In genomic region chr8:9975276-9975675, GRCm38 (mm10) we compare ENCODE assay signal across 9 mouse cellular contexts. TPM values are rescaled to one million over a fixed set of nuclear protein-coding genes. Genes with fewer than 3 reads are reported as not detected.
DNase-seq lines count a peak whose midpoint lies in the region; ATAC-seq and TF ChIP-seq lines count a peak whose summit lies in the region.
"Had no signal": no experiment of that assay in that cellular context is flagged by ENCODE, and none has a peak within 500 bp of the region (broad histone marks: within the 10 kb centered on the region; RNA-seq: fewer than 3 reads in every experiment).

No protein-coding gene starts in this region.

- DNase-seq in kidney, postnatal 0 days (ENCODE audit: low spot score) = no peak
- DNase-seq in kidney, postnatal 36 days = no peak
- DNase-seq in limb, embryonic 11.5 days (ENCODE audit: low spot score) = no peak
- no peak for DNase-seq in left cerebral cortex, adult 9 months (ENCODE audit: low spot score in 2 of 2)
- no peak for DNase-seq in gastrocnemius, postnatal 25 days
- DNase-seq in adrenal gland, postnatal 14 days = no peak
- DNase-seq: adrenal gland, postnatal 10 days had no signal

- no peak overlapping the region for H3K27ac ChIP-seq in kidney, postnatal 0 days
- H3K27ac ChIP-seq in embryonic facial prominence, embryonic 13.5 days = no peak overlapping the region
- H3K27ac ChIP-seq in limb, embryonic 11.5 days (replicated peaks; ENCODE audit: low read depth, low read length) = no peak overlapping the region
- H3K27ac ChIP-seq in stomach, embryonic 14.5 days (ENCODE audit: low read length) = no peak overlapping the region

- TF ChIP-seq CTCF in kidney, postnatal 0 days (IDR thresholded peaks at IDR 0.05; ENCODE audit: low read depth) = no peak

- peak overlapping the region; percentile 58 for H3K4me2 ChIP-seq in kidney, postnatal 0 days (ENCODE audit: low read length)
- peak overlapping the region; percentile 74 for H3K4me2 ChIP-seq in embryonic facial prominence, embryonic 13.5 days
- peak overlapping the region; percentile 51 for H3K4me2 ChIP-seq in limb, embryonic 11.5 days (ENCODE audit: low read depth, severe bottlenecking)
- H3K4me2 ChIP-seq in stomach, embryonic 14.5 days (replicated peaks; ENCODE audit: low read depth, low read length) = peak overlapping the region; percentile 59

- no peaks in the 10 kb centered on the region for H3K27me3 ChIP-seq in kidney, postnatal 0 days (ENCODE audit: insufficient read depth, low read length)
- H3K27me3 ChIP-seq in embryonic facial prominence, embryonic 13.5 days = no peaks in the 10 kb centered on the region
- H3K27me3 ChIP-seq in limb, embryonic 11.5 days (ENCODE audit: control insufficient read depth, insufficient read depth, low read length) = no peaks in the 10 kb centered on the region
- no peaks in the 10 kb centered on the region for H3K27me3 ChIP-seq in stomach, embryonic 14.5 days (ENCODE audit: control insufficient read depth, insufficient read depth, low read length)

- peak overlapping the region; percentile 74; the same call in 1 of the 2 replicates for H3K4me3 ChIP-seq in kidney, postnatal 0 days (replicated peaks; ENCODE audit: low read depth, low read length)
- peak overlapping the region; percentile 75 for H3K4me3 ChIP-seq in embryonic facial prominence, embryonic 13.5 days
- peak overlapping the region; percentile 61 for H3K4me3 ChIP-seq in limb, embryonic 11.5 days (ENCODE audit: low read depth, low read length)
- peak overlapping the region; percentile 57 for H3K4me3 ChIP-seq in stomach, embryonic 14.5 days (ENCODE audit: low read depth, low read length)

- H3K9ac ChIP-seq in kidney, postnatal 0 days (ENCODE audit: low read depth, low read length) = 0 out of 2 replicates have a peak overlapping the region, but pooled peaks have one; percentile 67
- peak overlapping the region; percentile 80; the same call in 1 of the 2 replicates for H3K9ac ChIP-seq in embryonic facial prominence, embryonic 13.5 days
- H3K9ac ChIP-seq in limb, embryonic 11.5 days (ENCODE audit: low read length) = no peak overlapping the region
- H3K9ac ChIP-seq in stomach, embryonic 14.5 days (replicated peaks; ENCODE audit: low read depth, low read length) = peak overlapping the region; percentile 45

- WGBS in kidney, postnatal 0 days = 28% methylated on average over 5 of the region's 5 CpGs
- 42% methylated on average over 5 of the region's 5 CpGs for WGBS in embryonic facial prominence, embryonic 13.5 days
- 45% methylated on average over 5 of the region's 5 CpGs for WGBS in limb, embryonic 11.5 days
- WGBS in stomach, embryonic 14.5 days = 35% methylated on average over 5 of the region's 5 CpGs

- H3K9me3 ChIP-seq in kidney, postnatal 0 days (replicated peaks; ENCODE audit: low read length) = no peaks in the 10 kb centered on the region
- no peaks in the 10 kb centered on the region for H3K9me3 ChIP-seq in embryonic facial prominence, embryonic 13.5 days
- H3K9me3 ChIP-seq in limb, embryonic 11.5 days (ENCODE audit: control insufficient read depth, low read length) = no peaks in the 10 kb centered on the region
- no peaks in the 10 kb centered on the region for H3K9me3 ChIP-seq in stomach, embryonic 14.5 days (ENCODE audit: control insufficient read depth, low read depth, low read length)

- ATAC-seq in kidney, postnatal 0 days (replicated peaks; ENCODE audit: low FRiP score, low read depth) = no peak
- ATAC-seq in embryonic facial prominence, embryonic 13.5 days (ENCODE audit: insufficient number of reproducible peaks, insufficient read depth, low FRiP score, low TSS enrichment, low read depth) = no peak
- ATAC-seq in limb, embryonic 11.5 days (ENCODE audit: insufficient number of reproducible peaks, low FRiP score, low TSS enrichment, low read depth) = no peak
- ATAC-seq in stomach, embryonic 14.5 days (ENCODE audit: insufficient number of reproducible peaks, insufficient read depth, low FRiP score, low read depth) = no peak

- H3K36me3 ChIP-seq in kidney, postnatal 0 days (ENCODE audit: insufficient read depth, low read length) = peaks cover 17% of the 10 kb centered on the region; the same call in 1 of the 2 replicates
- H3K36me3 ChIP-seq in embryonic facial prominence, embryonic 13.5 days = peaks cover 26% of the 10 kb centered on the region
- H3K36me3 ChIP-seq in limb, embryonic 11.5 days (ENCODE audit: control insufficient read depth, insufficient read depth, low read length) = no peaks in the 10 kb centered on the region
- peaks cover 16% of the 10 kb centered on the region for H3K36me3 ChIP-seq in stomach, embryonic 14.5 days (ENCODE audit: control insufficient read depth, insufficient read depth, low read length)

- H3K4me1 ChIP-seq in kidney, postnatal 0 days (replicated peaks; ENCODE audit: insufficient read depth, low read length) = peaks cover 17% of the 10 kb centered on the region
- peaks cover 30% of the 10 kb centered on the region for H3K4me1 ChIP-seq in embryonic facial prominence, embryonic 13.5 days
- H3K4me1 ChIP-seq in limb, embryonic 11.5 days (ENCODE audit: control insufficient read depth, insufficient read depth, low read length) = peaks cover 13% of the 10 kb centered on the region
- H3K4me1 ChIP-seq in stomach, embryonic 14.5 days (ENCODE audit: control insufficient read depth, insufficient read depth, low read length) = peaks cover 16% of the 10 kb centered on the region

RNA-seq across cellular contexts. Expression of gene Lig4, which starts 2.2 kb away (rescaled TPM):
- 4.1 and 5.0 TPM in 2 replicates for polyA plus RNA-seq in kidney, postnatal 0 days (2015; fragmentation: Nextera tagmentation; extraction: Ambion mirVana)
- 6.0 and 7.0 TPM in 2 replicates for polyA plus RNA-seq in embryonic facial prominence, embryonic 13.5 days (2015; fragmentation: Nextera tagmentation; extraction: Ambion mirVana)
- 8.0 and 8.7 TPM in 2 replicates for polyA plus RNA-seq in limb, embryonic 11.5 days (2014; fragmentation: Nextera tagmentation; extraction: Ambion mirVana)
- 6.2 and 6.5 TPM in 2 replicates for polyA plus RNA-seq in stomach, embryonic 14.5 days (2014; fragmentation: Nextera tagmentation; extraction: Ambion mirVana)
- total RNA-seq in gastrocnemius, postnatal 25 days (2021) = 1 to 10 TPM; 3.0 to 3.6 TPM
- total RNA-seq in adrenal gland, postnatal 14 days (2021) = 6.1 and 6.6 TPM in 2 replicates

RNA-seq across cellular contexts. Expression of gene Abhd13, which starts 2.2 kb away (rescaled TPM):
- 16.3 and 18.1 TPM in 2 replicates for polyA plus RNA-seq in kidney, postnatal 0 days (2015; fragmentation: Nextera tagmentation; extraction: Ambion mirVana)
- polyA plus RNA-seq in embryonic facial prominence, embryonic 13.5 days (2015; fragmentation: Nextera tagmentation; extraction: Ambion mirVana) = 15.4 and 15.9 TPM in 2 replicates
- polyA plus RNA-seq in limb, embryonic 11.5 days (2014; fragmentation: Nextera tagmentation; extraction: Ambion mirVana) = 19.4 and 20.7 TPM in 2 replicates
- polyA plus RNA-seq in stomach, embryonic 14.5 days (2014; fragmentation: Nextera tagmentation; extraction: Ambion mirVana) = 21.3 and 23.3 TPM in 2 replicates
- total RNA-seq in gastrocnemius, postnatal 25 days (2021) = 1 to 10 TPM; 7.9 to 8.1 TPM
- 19.2 and 20.7 TPM in 2 replicates for total RNA-seq in adrenal gland, postnatal 14 days (2021)

RNA-seq across cellular contexts. Expression of gene Tnfsf13b, which starts 31.0 kb away (rescaled TPM):
- polyA plus RNA-seq in kidney, postnatal 0 days (2015; fragmentation: Nextera tagmentation; extraction: Ambion mirVana) = 7.2 and 8.9 TPM in 2 replicates
- 0.10 and 0.27 TPM in 2 replicates for polyA plus RNA-seq in embryonic facial prominence, embryonic 13.5 days (2015; fragmentation: Nextera tagmentation; extraction: Ambion mirVana)
- polyA plus RNA-seq in limb, embryonic 11.5 days (2014; fragmentation: Nextera tagmentation; extraction: Ambion mirVana) = 0.10 and 0.17 TPM in 2 replicates
- 0.38 and 0.60 TPM in 2 replicates for polyA plus RNA-seq in stomach, embryonic 14.5 days (2014; fragmentation: Nextera tagmentation; extraction: Ambion mirVana)
- total RNA-seq in gastrocnemius, postnatal 25 days (2021) = under 1 TPM; 0.92 to 0.99 TPM
- total RNA-seq in adrenal gland, postnatal 14 days (2021) = 2.3 and 3.5 TPM in 2 replicates
